ENCODE assay signal across 8 mouse cellular contexts in genomic region chr17:47511111-47512020, GRCm38 (mm10). TPM values are rescaled to one million over a fixed set of nuclear protein-coding genes. Genes with fewer than 3 reads are reported as not detected.
DNase-seq lines count a peak whose midpoint lies in the region; ATAC-seq and TF ChIP-seq lines count a peak whose summit lies in the region.

No protein-coding gene starts in this region.

- H3K27ac ChIP-seq in heart, embryonic 14.5 days (replicated peaks in 1 of 2; ENCODE audit: control insufficient read depth in 1 of 2, insufficient read depth in 1 of 2, low read depth in 2 of 2, low read length in 2 of 2) = peak overlapping the region; percentile 63 to 90
- H3K27ac ChIP-seq in liver, embryonic 13.5 days = peak overlapping the region; percentile 85
- H3K27ac ChIP-seq in neural tube, embryonic 11.5 days (ENCODE audit: low read depth, low read length) = no peak overlapping the region
- peak overlapping the region; percentile 96 for H3K27ac ChIP-seq in stomach, postnatal 0 days (replicated peaks)

- ATAC-seq in CD4-positive, CD25-positive, alpha-beta regulatory T cell, adult 4 months = peak; percentile 80
- peak; percentile 88 for ATAC-seq in heart, embryonic 14.5 days (ENCODE audit: insufficient number of reproducible peaks, insufficient read depth, low FRiP score, low read depth)
- peak; percentile 89 for ATAC-seq in liver, embryonic 13.5 days (ENCODE audit: low read depth)
- ATAC-seq in neural tube, embryonic 11.5 days (ENCODE audit: insufficient read depth, low FRiP score, low TSS enrichment) = peak; percentile 86
- ATAC-seq in stomach, postnatal 0 days (ENCODE audit: low FRiP score, low TSS enrichment) = peak; percentile 91

- no peaks in the 10 kb centered on the region for H3K9me3 ChIP-seq in heart, embryonic 14.5 days (ENCODE audit: control insufficient read depth, low read length)
- no peaks in the 10 kb centered on the region for H3K9me3 ChIP-seq in liver, embryonic 13.5 days (replicated peaks)
- no peaks in the 10 kb centered on the region for H3K9me3 ChIP-seq in neural tube, embryonic 11.5 days (ENCODE audit: control insufficient read depth, low read length)
- no peaks in the 10 kb centered on the region for H3K9me3 ChIP-seq in stomach, postnatal 0 days (ENCODE audit: control insufficient read depth, low read length)

- peak; percentile 99 for TF ChIP-seq CTCF in stomach, postnatal 0 days (IDR thresholded peaks at IDR 0.05; ENCODE audit: low read depth)

- no peaks in the 10 kb centered on the region for H3K27me3 ChIP-seq in heart, embryonic 14.5 days (ENCODE audit: control insufficient read depth, insufficient read depth, low read length)
- no peaks in the 10 kb centered on the region for H3K27me3 ChIP-seq in liver, embryonic 13.5 days
- H3K27me3 ChIP-seq in neural tube, embryonic 11.5 days (ENCODE audit: control insufficient read depth, insufficient read depth, low read length) = no peaks in the 10 kb centered on the region
- H3K27me3 ChIP-seq in stomach, postnatal 0 days (ENCODE audit: control insufficient read depth, insufficient read depth, low read length) = no peaks in the 10 kb centered on the region

- no peaks in the 10 kb centered on the region for H3K36me3 ChIP-seq in heart, embryonic 14.5 days (ENCODE audit: control insufficient read depth, insufficient read depth, low read length)
- H3K36me3 ChIP-seq in liver, embryonic 13.5 days = peaks cover 3% of the 10 kb centered on the region; the same call in 1 of the 2 replicates
- no peaks in the 10 kb centered on the region for H3K36me3 ChIP-seq in neural tube, embryonic 11.5 days (ENCODE audit: control insufficient read depth, insufficient read depth, low read length)
- H3K36me3 ChIP-seq in stomach, postnatal 0 days (ENCODE audit: control insufficient read depth, insufficient read depth, low read length) = no peaks in the 10 kb centered on the region

- 7% methylated on average over 25 of the region's 25 CpGs for WGBS in heart, embryonic 14.5 days
- 12% methylated on average over 25 of the region's 25 CpGs for WGBS in liver, embryonic 13.5 days (ENCODE audit: insufficient replicate concordance)
- 18% methylated on average over 25 of the region's 25 CpGs for WGBS in neural tube, embryonic 11.5 days
- WGBS in stomach, postnatal 0 days = 3% methylated on average over 25 of the region's 25 CpGs

- peak; percentile 90 for TF ChIP-seq EP300 in stomach, postnatal 0 days (optimal IDR thresholded peaks at IDR 0.05)

- peak overlapping the region; percentile 68 for H3K9ac ChIP-seq in heart, embryonic 14.5 days (ENCODE audit: low read length)
- H3K9ac ChIP-seq in liver, embryonic 13.5 days = peak overlapping the region; percentile 68
- H3K9ac ChIP-seq in neural tube, embryonic 11.5 days (ENCODE audit: low read length) = no peak overlapping the region
- peak overlapping the region; percentile 59 for H3K9ac ChIP-seq in stomach, postnatal 0 days (ENCODE audit: low read length)

- H3K4me2 ChIP-seq in heart, embryonic 14.5 days (ENCODE audit: low read length) = peak overlapping the region; percentile 65
- H3K4me2 ChIP-seq in liver, embryonic 13.5 days = peak overlapping the region; percentile 64
- peak overlapping the region; percentile 26 for H3K4me2 ChIP-seq in neural tube, embryonic 11.5 days (ENCODE audit: low read depth)
- peak overlapping the region; percentile 49 for H3K4me2 ChIP-seq in stomach, postnatal 0 days (replicated peaks; ENCODE audit: low read depth)

- H3K4me3 ChIP-seq in heart, embryonic 14.5 days (ENCODE audit: control insufficient read depth in 1 of 2, insufficient read depth in 1 of 2, low read depth in 1 of 2, low read length in 2 of 2) = peak overlapping the region; percentile 16 to 25; a peak in 3 of 4 replicates
- peak overlapping the region; percentile 36 for H3K4me3 ChIP-seq in liver, embryonic 13.5 days (replicated peaks)
- H3K4me3 ChIP-seq in neural tube, embryonic 11.5 days (ENCODE audit: low read depth, low read length) = 0 out of 2 replicates have a peak overlapping the region, but pooled peaks have one; percentile 1
- no peak overlapping the region for H3K4me3 ChIP-seq in stomach, postnatal 0 days (ENCODE audit: low read depth, low read length)

- peaks cover 26 to 44% of the 10 kb centered on the region in 2 experiments for H3K4me1 ChIP-seq in heart, embryonic 14.5 days (ENCODE audit: control insufficient read depth in 2 of 2, insufficient read depth in 2 of 2, low read length in 2 of 2)
- peaks cover 87% of the 10 kb centered on the region for H3K4me1 ChIP-seq in liver, embryonic 13.5 days (replicated peaks)
- H3K4me1 ChIP-seq in neural tube, embryonic 11.5 days (ENCODE audit: control insufficient read depth, insufficient read depth, low read length) = peaks cover 6% of the 10 kb centered on the region; the same call in 1 of the 2 replicates
- H3K4me1 ChIP-seq in stomach, postnatal 0 days (replicated peaks; ENCODE audit: control insufficient read depth, insufficient read depth) = peaks cover 6% of the 10 kb centered on the region; the same call in 1 of the 2 replicates

- DNase-seq in c-Kit-negative CD71-positive TER-119-positive erythroid progenitor cells, embryonic 14.5 days (ENCODE audit: low read depth, low spot score) = peak; percentile 97
- DNase-seq in fibroblast of lung, adult 2 months (ENCODE audit: low read depth) = peak; percentile 93
- peak; percentile 99 for DNase-seq in kidney, postnatal 14 days
- DNase-seq in liver, embryonic 13.5 days = peak; percentile 97
- DNase-seq in neural tube, embryonic 11.5 days (ENCODE audit: low spot score) = peak; percentile 94
- DNase-seq in stomach, postnatal 0 days (ENCODE audit: low spot score) = peak; percentile 98

RNA-seq across cellular contexts. Expression of gene Ccnd3, which starts 6.5 kb away (rescaled TPM):
- 100 to 1,000 TPM; 149 to 151 TPM for polyA plus RNA-seq in CD4-positive, CD25-positive, alpha-beta regulatory T cell, adult 4 months (2017; shearing (Covaris generic))
- polyA plus RNA-seq in heart, embryonic 14.5 days (2014; fragmentation: Nextera tagmentation; extraction: Ambion mirVana) = 466 and 469 TPM in 2 replicates
- 387 and 400 TPM in 2 replicates for polyA plus RNA-seq in liver, embryonic 13.5 days (2015; fragmentation: Nextera tagmentation; extraction: Ambion mirVana)
- polyA plus RNA-seq in neural tube, embryonic 11.5 days (2014; fragmentation: Nextera tagmentation; extraction: Ambion mirVana) = 260 TPM in 2 replicates
- polyA plus RNA-seq in stomach, postnatal 0 days (2015; fragmentation: Nextera tagmentation; extraction: Ambion mirVana) = 219 and 242 TPM in 2 replicates

RNA-seq across cellular contexts. Expression of gene Taf8, which starts 9.3 kb away (rescaled TPM):
- polyA plus RNA-seq in CD4-positive, CD25-positive, alpha-beta regulatory T cell, adult 4 months (2017; shearing (Covaris generic)) = 10 to 100 TPM; 61.1 to 95.4 TPM
- 16.2 and 16.8 TPM in 2 replicates for polyA plus RNA-seq in heart, embryonic 14.5 days (2014; fragmentation: Nextera tagmentation; extraction: Ambion mirVana)
- 14.4 and 14.5 TPM in 2 replicates for polyA plus RNA-seq in liver, embryonic 13.5 days (2015; fragmentation: Nextera tagmentation; extraction: Ambion mirVana)
- 25.3 and 27.5 TPM in 2 replicates for polyA plus RNA-seq in neural tube, embryonic 11.5 days (2014; fragmentation: Nextera tagmentation; extraction: Ambion mirVana)
- polyA plus RNA-seq in stomach, postnatal 0 days (2015; fragmentation: Nextera tagmentation; extraction: Ambion mirVana) = 11.0 and 11.1 TPM in 2 replicates
